Mouse (Mus musculus) cerebellum, postnatal 14 days (tissue): ENCODE measurements at regions not wholly inside any gene's neighbourhood (a gene's known extent, or its start where the extent isn't known, plus 50 kb on each side); places are given as distances from the start of the nearest gene placed in this dataset.
A peak's percentile ranks its signal among the peaks of the same experiment; 100 is the strongest.
"Not testable (repeated sequence)": the region's sequence is repeated elsewhere in the genome, so short reads cannot be mapped to it uniquely, and the experiment has no call there.

ENCODE experiments used
- DNase-seq, 2 experiments: peaks; one replicate each; pipeline ENCODE4 v3.0.0; 2021; ENCODE audit warnings: mixed read lengths in 2 of 2

GRCm38 (mm10) chr8:96586129-96586528 is 697.8 kb upstream of the Got2 start:
- DNase-seq: no peak

- DNase-seq: no peak
These were observed 664.2 kb upstream of the Got2 start for GRCm38 (mm10) chr8:96552512-96552911.

GRCm38 (mm10) chr8:96550408-96550807 is 662.1 kb upstream of the Got2 start:
- DNase-seq: peak in 1 of 2 experiments; percentile 6

GRCm38 (mm10) chr8:96548663-96549062 is 660.3 kb upstream of the Got2 start:
- DNase-seq: peak in 1 of 2 experiments; percentile 5

GRCm38 (mm10) chr8:96548187-96548586 is 659.8 kb upstream of the Got2 start:
- no peak for DNase-seq

GRCm38 (mm10) chr8:96542215-96542614 is 653.9 kb upstream of the Got2 start:
- DNase-seq: no peak

- no peak for DNase-seq
These were observed 610.5 kb upstream of the Got2 start for GRCm38 (mm10) chr8:96498854-96499253.

- no peak for DNase-seq
These were observed 607.1 kb upstream of the Got2 start for GRCm38 (mm10) chr8:96495406-96495805.

GRCm38 (mm10) chr8:96489804-96490203 is 601.5 kb upstream of the Got2 start:
- DNase-seq: no peak

GRCm38 (mm10) chr8:96488741-96489453 is 600.5 kb upstream of the Got2 start:
- peak; percentile 29 to 64 for DNase-seq

GRCm38 (mm10) chr8:96455915-96456314 is 567.6 kb upstream of the Got2 start:
- no peak for DNase-seq

GRCm38 (mm10) chr8:96455336-96455735 is 567.0 kb upstream of the Got2 start:
- peak in 1 of 2 experiments; percentile 1 for DNase-seq

- DNase-seq: peak; percentile 9 to 13
These were observed 541.4 kb upstream of the Got2 start for GRCm38 (mm10) chr8:96429708-96430107.

GRCm38 (mm10) chr8:96426900-96427299 is 538.6 kb upstream of the Got2 start:
- DNase-seq: peak; percentile 41 to 51

GRCm38 (mm10) chr8:96409601-96410000 is 521.3 kb upstream of the Got2 start:
- DNase-seq: peak; percentile 20 to 54

GRCm38 (mm10) chr8:96404549-96405145 is 516.3 kb upstream of the Got2 start:
- no peak for DNase-seq

- no peak for DNase-seq
These were observed 515.3 kb upstream of the Got2 start for GRCm38 (mm10) chr8:96403669-96404068.

GRCm38 (mm10) chr8:96399381-96399780 is 511.0 kb upstream of the Got2 start:
- DNase-seq: not testable (repeated sequence)

GRCm38 (mm10) chr8:96393024-96393423 is 504.7 kb upstream of the Got2 start:
- DNase-seq: peak; percentile 20 to 25

- DNase-seq: no peak
These were observed 500.9 kb upstream of the Got2 start for GRCm38 (mm10) chr8:96389251-96389650.

- DNase-seq: no peak
These were observed 482.2 kb upstream of the Got2 start for GRCm38 (mm10) chr8:96370500-96370899.

- no peak for DNase-seq
These were observed 474.6 kb upstream of the Got2 start for GRCm38 (mm10) chr8:96362853-96363445.

GRCm38 (mm10) chr8:96350531-96351069 is 462.3 kb upstream of the Got2 start:
- DNase-seq: peak; percentile 81 to 89

- no peak for DNase-seq
These were observed 461.2 kb upstream of the Got2 start for GRCm38 (mm10) chr8:96349503-96349902.
